Mouse (Mus musculus) midbrain, embryonic 11.5 days (tissue): ENCODE measurements around the gene Slc40a1. TPM values are rescaled to one million over a fixed set of nuclear protein-coding genes. Genes with fewer than 3 reads are reported as not detected.

Experiments used
- ATAC-seq: fragments of 200-750 bp; cut with Nextera tagmentation; 2 replicates; pipeline ENCODE4 v1.8.0; 2017; ENCODE audit warnings: moderate TSS enrichment, moderate library complexity; ENCODE audit not compliant: low FRiP score
- DNase-seq: peaks from one replicate; pipeline ENCODE4 v3.0.0; 2015; ENCODE audit warnings: low spot score; ENCODE audit errors: missing footprints
- H3K27ac ChIP-seq: fragments of 300-500 bp; sonication (generic); 2 replicates; pipeline ENCODE4 v1.5.1; 2014; ENCODE audit warnings: low read depth, low read length
- H3K27me3 ChIP-seq: fragments of 300-500 bp; sonication (generic); 2 replicates; pipeline ENCODE4 v1.6.1; 2014; ENCODE audit warnings: mild to moderate bottlenecking, low read length, moderate library complexity, mixed read lengths; ENCODE audit not compliant: control insufficient read depth, insufficient read depth
- H3K36me3 ChIP-seq: fragments of 300-500 bp; sonication (generic); 2 replicates; pipeline ENCODE4 v1.6.1; 2014; ENCODE audit warnings: mild to moderate bottlenecking, low read length, moderate library complexity, mixed read lengths; ENCODE audit not compliant: control insufficient read depth, insufficient read depth
- H3K4me1 ChIP-seq: fragments of 300-500 bp; sonication (generic); 2 replicates; pipeline ENCODE4 v1.6.1; 2014; ENCODE audit warnings: low read length; ENCODE audit not compliant: control insufficient read depth, insufficient read depth
- H3K4me2 ChIP-seq: fragments of 300-500 bp; sonication (generic); 2 replicates; pipeline ENCODE4 v1.6.1; 2014; ENCODE audit warnings: mild to moderate bottlenecking, moderate library complexity
- H3K4me3 ChIP-seq: fragments of 300-500 bp; sonication (generic); 2 replicates; pipeline ENCODE4 v1.5.1; 2014; ENCODE audit warnings: low read depth, low read length
- H3K9ac ChIP-seq: fragments of 300-500 bp; sonication (generic); 2 replicates; pipeline ENCODE4 v1.6.1; 2014; ENCODE audit warnings: low read length
- H3K9me3 ChIP-seq: fragments of 300-500 bp; sonication (generic); 2 replicates; pipeline ENCODE4 v1.6.1; 2016; ENCODE audit warnings: low read length; ENCODE audit not compliant: control insufficient read depth
- WGBS: fragments of 180-500 bp; shearing (Covaris S2); extraction: QIAGEN DNeasy Blood & Tissue Kit; methylation state at CpG from one replicate; pipeline ENCODE4 v1.1.7; 2014; 5-methylcytosine and 5-hydroxymethylcytosine counted together
- polyA plus RNA-seq: library from polyadenylated mRNA; unstranded; fragments of >200 nt; fragmentation: Nextera tagmentation; extraction: Ambion mirVana; gene quantifications from 2 replicates; pipeline ENCODE4 v1.2.1, GENCODE M21; 2014

Gene Slc40a1
- polyA plus RNA-seq, 1 experiment from 2014 or later, result 23.3 TPM

DNA sequence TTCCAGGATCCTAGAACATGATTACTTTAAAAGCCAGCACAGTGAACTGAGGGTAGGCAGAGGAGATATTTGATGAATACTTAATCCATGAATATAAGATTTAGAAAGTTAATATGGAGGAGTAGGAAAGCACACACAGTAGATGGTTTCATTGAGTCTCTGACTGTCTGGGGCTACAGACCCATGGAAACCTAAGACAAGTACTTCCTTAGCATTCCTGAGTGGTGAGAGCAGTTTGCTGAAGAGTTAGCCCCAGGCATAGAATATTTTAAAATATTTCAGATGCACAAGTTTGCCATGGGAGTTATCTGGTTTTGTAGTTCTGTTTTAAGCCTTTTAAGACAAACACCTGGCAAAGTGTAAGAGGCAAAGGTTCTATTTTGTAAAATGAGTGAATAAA, 65.2 kb downstream of the Slc40a1 start:
- Histone ChIP-seq H3K4me2 (no peak overlapping the region), H3K27me3 (no peaks in the 10 kb centered on the region), H3K4me3 (no peak overlapping the region), H3K4me1 (no peaks in the 10 kb centered on the region), H3K9me3 (no peaks in the 10 kb centered on the region; the same call in 1 of the 2 replicates), H3K36me3 (no peaks in the 10 kb centered on the region), H3K9ac (no peak overlapping the region), H3K27ac (no peak overlapping the region)
- DNase-seq, result no peak
- no peak for ATAC-seq

DNA sequence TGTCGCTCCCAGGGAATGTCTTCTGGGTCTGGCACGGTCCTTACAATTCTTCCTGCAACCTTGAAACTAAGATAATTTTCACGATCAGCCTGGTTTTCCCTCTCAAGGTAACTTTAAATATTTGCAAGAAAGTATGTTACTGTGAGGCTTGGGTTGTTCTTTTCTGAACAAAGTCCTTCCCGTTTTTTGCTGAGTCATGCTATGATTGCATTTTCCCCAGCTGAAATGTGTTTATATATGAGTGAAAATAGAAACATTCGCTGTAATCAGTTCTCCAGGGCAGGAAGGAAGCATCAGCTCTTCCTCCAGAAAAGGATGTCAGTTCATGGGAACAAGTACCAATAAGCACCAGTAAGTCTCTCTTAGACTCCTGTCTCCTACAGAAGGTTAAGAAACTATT, 66.0 kb downstream of the Slc40a1 start:
- H3K4me1 ChIP-seq, result no peaks in the 10 kb centered on the region
- ATAC-seq (no peak), DNase-seq (no peak)
- no peaks in the 10 kb centered on the region for H3K36me3 ChIP-seq
- H3K4me2 ChIP-seq, result no peak overlapping the region
- 71% methylated on average over 5 of the region's 5 CpGs for WGBS
- H3K9me3 ChIP-seq, result no peaks in the 10 kb centered on the region; the same call in 1 of the 2 replicates
- no peak overlapping the region for H3K9ac ChIP-seq
- H3K27me3 ChIP-seq, result no peaks in the 10 kb centered on the region
- H3K4me3 ChIP-seq, result no peak overlapping the region
- no peak overlapping the region for H3K27ac ChIP-seq

Other genes with a start within 250 kb of the Slc40a1 start
- 80.8 and 92.4 TPM in 2 replicates for gene Wdr75, start 131.4 kb downstream of the Slc40a1 start, polyA plus RNA-seq
- not detected in 2 replicates for gene Gm5269, start 36.2 kb downstream of the Slc40a1 start, polyA plus RNA-seq
- gene Dnah7b, start 139.8 kb upstream of the Slc40a1 start, polyA plus RNA-seq, result 1.6 and 2.3 TPM in 2 replicates